Mouse (Mus musculus) liver, adult 2 months (tissue): Measurements from ENCODE around the gene Adora2a.

Source experiments
- CTCF ChIP-seq: fragments of 200-500 bp; IDR thresholded peaks from 2 replicates; pipeline ENCODE4 v1.5.1; 2011; ENCODE audit warnings: low read depth, low read length, control low read depth
- POLR2A ChIP-seq: fragments of 200-500 bp; IDR thresholded peaks from 2 replicates; pipeline ENCODE4 v1.6.1; 2011; ENCODE audit warnings: low read length, control low read depth; ENCODE audit not compliant: insufficient read depth; ENCODE audit errors: extremely low read depth

DNA sequence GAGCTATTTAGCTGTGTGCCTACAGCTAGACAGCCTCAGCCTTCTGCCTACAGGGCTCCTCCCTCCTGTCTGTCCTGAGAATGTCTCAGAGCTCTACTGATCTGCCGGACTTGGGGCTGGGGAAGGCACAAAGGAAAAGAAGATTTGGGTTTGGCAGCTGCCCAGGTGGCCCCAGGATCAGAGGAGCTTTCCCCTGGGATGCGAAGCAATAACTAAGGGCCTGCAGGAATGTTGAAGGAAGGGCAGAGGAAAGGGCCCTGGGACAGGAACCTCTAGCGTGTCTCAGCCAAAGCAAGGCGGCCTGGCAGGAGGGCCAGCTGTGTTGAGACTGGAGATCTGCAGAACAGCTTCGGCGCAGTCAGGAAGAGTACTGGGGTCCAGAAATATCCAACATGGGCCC lies 6.3 kb downstream of the Adora2a start:
- TF ChIP-seq CTCF: no peak
- TF ChIP-seq POLR2A: no peak
